Mouse (Mus musculus) adrenal gland, postnatal 36 days (tissue): Measurements from ENCODE around the gene N4bp2l2. TPM values are rescaled to one million over a fixed set of nuclear protein-coding genes. Genes with fewer than 3 reads are reported as not detected.

ENCODE experiments used
- DNase-seq, 2 experiments: peaks; one replicate each; pipeline ENCODE4 v3.0.0; 2021; ENCODE audit warnings: mixed read lengths in 1 of 2
- total RNA-seq, 2 experiments: library from RNA; stranded (reverse); gene quantifications; 2 replicates each; pipeline ENCODE4 v1.2.3; 2021

N4bp2l2 gene
- total RNA-seq, 2 experiments from 2014 or later, result 79.0 to 87.5 TPM

DNA sequence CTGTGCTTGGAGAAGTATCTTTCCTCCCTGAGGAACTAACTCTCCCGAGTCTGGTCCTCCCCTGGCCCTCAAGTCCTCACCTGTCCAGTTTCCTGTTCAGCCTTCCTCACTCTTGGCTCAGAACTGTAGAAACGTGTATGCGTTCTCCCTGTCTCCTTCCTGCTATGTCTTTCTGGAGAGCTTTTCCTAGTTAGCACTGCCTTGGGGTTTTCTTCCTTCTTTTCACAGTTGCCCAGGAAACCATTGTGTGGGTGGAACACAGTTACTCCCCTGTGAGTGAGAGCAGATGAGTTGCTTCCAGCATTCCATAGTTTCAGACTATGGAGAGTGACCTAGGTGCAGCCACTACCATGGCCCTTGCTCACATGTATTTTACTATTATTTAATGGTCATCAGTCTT is 99.8 kb downstream of the N4bp2l2 start:
- DNase-seq, result no peak

DNA sequence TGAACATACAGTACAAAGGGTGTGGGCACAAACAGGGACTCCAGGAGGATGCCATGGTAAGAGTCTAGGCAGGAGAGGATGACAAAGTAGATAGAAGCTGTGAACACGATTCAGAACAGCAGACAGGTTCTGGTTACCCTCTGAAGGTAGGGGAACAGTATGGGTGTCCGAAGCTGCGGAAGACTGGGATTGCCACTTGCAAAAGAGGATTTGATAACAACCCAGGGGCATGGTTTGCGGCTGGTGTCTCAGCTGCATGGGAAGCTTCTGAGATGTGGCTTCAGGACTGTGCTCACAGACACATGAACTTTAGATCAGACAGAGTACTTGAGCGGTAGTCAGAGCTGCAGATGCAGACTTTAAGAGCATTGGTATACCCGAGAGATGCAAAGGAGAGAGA is 101.6 kb downstream of the N4bp2l2 start:
- no peak for DNase-seq

DNA sequence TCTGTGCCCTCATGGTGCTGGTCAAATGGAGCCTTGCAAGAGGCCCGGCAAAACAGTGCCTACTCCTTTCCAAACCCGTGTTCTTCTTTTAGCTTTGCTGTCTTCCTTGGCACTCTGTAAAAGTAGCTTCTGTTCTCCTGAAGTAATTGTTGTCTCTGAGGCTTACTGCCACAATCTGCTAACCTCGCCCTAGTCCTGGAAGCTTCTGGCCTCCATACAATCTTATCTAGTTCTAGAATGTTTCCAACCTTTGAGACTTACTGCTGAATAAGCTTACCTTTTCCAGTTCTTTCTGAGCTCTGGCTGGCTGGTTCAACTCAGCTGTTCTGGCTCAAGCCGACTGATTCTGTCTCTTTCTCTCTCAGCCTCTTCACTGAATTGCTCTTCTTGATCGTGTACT is 104.2 kb downstream of the N4bp2l2 start:
- no peak for DNase-seq

DNA sequence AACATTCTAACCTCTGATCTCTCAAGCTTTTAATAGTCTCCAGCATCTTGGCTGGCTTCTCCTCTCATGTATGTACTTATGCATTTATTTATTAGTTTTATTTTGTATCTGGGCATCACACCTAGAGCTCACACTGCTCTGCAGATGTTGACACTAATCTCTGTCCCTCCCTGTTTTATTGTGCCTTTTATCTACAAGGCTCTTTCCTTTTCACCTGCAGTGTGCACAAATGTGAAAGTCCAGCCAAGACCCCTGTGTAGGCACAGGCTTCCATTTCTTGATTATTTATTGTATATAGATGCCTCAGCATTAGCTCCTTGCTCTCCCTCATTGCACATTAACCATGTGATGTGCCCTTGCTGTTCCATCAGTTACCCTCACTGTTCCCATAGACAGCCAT is 104.6 kb downstream of the N4bp2l2 start:
- no peak for DNase-seq

DNA sequence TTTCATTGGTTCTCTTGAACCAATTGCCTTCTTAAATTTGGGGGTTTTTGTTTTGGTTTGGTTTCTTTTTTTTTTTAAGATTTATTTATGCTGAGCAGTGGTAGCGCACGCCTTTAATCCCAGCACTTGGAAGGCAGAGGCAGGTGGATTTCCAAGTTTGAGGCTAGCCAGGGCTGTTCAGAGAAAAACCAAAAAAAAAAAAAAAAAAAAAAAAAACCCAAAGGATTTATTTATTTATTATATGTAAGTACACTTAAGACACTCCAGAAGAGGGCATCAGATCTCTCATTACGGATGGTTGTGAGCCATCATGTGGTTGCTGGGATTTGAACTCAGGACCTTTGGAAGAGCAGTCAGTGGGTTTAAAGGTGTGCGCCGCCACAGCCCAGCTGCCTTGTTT is 105.1 kb downstream of the N4bp2l2 start:
- DNase-seq, result no peak

DNA sequence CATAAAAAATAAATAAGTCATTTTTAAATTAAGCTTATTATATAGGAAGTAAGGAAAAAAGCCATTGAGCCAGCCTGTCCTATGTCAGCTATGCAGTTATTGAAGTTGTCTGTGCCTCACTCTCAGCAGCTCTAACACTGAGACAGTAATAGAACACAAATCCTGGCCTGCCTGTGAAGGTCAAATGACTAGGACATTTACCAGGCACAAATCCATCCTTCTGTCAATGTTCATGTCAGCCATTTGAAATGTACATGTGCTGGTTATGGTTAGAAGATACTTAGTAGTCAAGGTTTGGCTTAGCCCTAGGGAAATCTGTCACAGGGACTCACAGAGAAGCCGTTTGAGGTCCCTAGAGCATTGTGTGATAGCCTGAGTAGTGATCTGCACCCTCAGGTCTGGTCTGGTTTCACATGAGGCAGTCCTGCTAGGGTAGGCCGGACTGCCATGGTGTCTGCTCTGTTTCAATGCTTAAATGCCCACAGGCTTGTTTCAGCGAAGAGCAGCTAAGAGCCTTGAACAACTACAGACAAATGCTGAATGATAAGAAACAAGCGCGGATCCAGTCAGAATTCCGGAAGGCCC is 106.4 kb downstream of the N4bp2l2 start:
- no peak for DNase-seq

Other genes starting within 250 kb of the N4bp2l2 start
- not detected for gene Zar1l, start 148.0 kb downstream of the N4bp2l2 start, total RNA-seq
- 1 to 10 TPM; 5.4 to 6.0 TPM for gene Brca2, start 143.6 kb downstream of the N4bp2l2 start, total RNA-seq
- gene N4bp2l1, start 69.0 kb downstream of the N4bp2l2 start, total RNA-seq, result 10 to 100 TPM; 33.2 to 37.1 TPM
- 10 to 100 TPM; 24.9 to 25.4 TPM for gene Pds5b, start 7.6 kb upstream of the N4bp2l2 start, total RNA-seq